Mouse (Mus musculus): ENCODE results near the gene Arl9. TPM values are rescaled to one million over a fixed set of nuclear protein-coding genes. Genes with fewer than 3 reads are reported as not detected.

The Arl9 gene
- not detected for polyA plus RNA-seq (2017; shearing (Covaris generic))

DNA sequence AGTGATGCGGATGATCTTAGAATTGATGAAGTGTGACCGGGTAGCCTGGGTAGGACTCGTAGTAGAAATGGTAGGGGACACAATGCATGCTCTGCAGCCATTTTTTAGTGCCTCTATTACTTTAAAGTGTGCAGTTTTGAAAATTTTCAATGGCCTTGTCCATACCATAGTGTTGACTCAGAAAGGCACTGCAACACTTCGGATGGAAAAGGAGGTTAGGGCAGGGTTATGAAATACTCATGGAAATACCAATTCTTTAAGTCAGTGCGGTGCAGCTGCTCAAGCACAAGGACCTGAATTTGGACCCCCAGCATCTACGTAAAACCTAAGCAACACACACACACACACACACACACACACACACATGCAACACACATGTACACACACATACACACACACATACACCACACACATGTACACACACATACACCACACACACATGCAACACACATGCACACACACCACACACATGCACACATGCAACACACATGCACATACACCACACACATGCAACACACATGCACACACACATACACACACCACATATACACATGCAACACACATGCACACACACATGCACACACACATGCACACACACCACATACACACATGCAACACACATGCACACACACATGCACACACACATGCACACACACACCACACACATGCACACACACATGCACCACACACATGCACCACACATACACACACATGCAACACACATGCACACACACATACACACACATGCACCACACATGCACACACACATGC is at the start of gene Arl9:
TSS of gene Arl9 (plus strand) at position 5 of the 771 bp plus-strand sequence.

DNA sequence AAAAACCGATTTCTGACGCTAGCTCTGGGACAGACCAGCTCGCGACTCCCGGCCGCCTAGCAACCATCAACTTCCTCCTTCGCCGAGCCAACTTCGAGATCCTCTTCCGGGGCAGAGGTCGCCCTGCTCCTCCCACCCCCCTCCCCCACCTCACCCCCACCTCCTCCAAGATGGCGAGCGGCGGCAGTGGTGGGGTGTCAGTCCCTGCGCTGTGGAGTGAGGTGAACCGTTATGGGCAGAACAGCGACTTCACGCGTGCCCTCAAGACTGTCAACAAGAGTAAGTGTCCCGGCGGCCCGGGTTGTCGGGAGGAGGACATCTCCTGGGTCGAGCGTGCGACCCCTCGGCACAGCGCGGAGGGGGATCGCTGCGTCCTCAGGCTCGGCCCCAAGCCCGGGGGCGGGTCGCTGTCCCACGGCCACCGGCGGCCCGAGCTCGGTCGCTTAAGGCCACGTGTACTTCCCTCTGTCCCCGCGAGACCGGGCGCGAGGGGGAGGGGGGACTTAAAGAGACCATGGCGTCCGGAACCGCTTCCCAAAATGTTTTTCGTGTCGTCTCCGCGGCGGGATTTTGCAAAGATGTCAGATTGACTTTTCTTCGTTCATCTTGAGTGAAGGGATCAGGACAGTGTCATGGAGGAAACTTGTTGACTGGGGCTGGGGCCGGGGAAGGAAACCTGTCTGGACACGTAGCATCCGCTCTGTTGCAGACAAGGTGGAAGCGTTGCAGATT is 29.1 kb upstream of the Arl9 start, which contains the start of gene Srp72:
TSS of gene Srp72 (plus strand) at position 130 of the 732 bp plus-strand sequence.

DNA sequence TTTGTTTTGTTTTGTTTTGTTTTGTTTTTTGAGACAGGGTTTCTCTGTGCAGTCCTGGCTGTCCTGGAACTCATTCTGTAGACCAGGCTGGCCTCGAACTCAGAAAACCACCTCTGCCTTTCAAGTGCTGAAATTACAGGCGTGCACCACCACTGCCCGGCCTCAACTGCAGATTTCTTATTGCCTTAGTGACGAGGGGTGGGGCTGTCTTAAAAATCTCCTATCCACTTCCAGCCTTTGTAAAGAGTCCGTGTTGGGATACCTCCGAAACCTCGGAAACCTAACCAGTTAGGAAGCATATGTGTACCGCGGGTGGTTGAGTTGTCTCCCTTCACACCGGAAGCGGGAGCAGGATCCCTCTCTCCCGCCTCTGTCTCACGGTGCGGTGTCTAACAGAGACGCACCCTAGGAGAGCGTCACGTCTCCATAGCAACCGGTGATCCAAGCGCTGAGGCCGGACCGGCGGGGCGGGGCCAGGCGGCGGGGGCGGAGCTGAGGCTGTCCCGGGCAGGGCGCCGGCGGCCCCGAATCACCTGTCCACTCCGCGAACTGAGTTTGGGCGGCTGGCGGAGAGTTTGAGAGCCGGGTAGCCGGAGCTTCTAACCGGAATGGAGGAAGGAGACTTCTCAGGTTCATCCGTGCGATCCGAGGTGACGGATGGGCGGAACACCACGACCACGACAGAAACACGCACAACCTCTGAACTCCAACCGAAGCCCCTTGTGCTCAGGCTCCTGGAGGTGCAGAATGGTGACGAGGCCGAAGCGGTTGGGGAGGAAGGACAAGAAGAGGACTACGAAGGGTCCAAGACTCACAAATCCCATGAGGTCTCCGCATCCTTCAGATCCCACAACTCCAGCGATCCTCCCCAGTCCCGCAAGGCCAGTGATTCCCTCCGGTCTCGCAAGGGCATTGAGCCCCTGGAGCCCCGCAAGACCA is 12.0 kb downstream of the Arl9 start, which contains the start of gene Thegl:
TSS of gene Thegl (plus strand) at position 480 of the 939 bp plus-strand sequence.

Other genes starting within 250 kb of the Arl9 start
- 17.1 TPM for gene Aasdh, start 98.5 kb upstream of the Arl9 start, polyA plus RNA-seq (2017; shearing (Covaris generic))
- 64.4 TPM for gene Paics, start 52.7 kb upstream of the Arl9 start, polyA plus RNA-seq (2017; shearing (Covaris generic))
- gene Ppat, start 52.5 kb upstream of the Arl9 start, polyA plus RNA-seq (2017; shearing (Covaris generic)): 24.4 TPM
- 82.8 TPM for gene Srp72, start 29.4 kb upstream of the Arl9 start, polyA plus RNA-seq (2017; shearing (Covaris generic))
- gene Thegl, start 12.0 kb downstream of the Arl9 start, polyA plus RNA-seq (2017; shearing (Covaris generic)): not detected
- gene Hopx, start 111.1 kb downstream of the Arl9 start, polyA plus RNA-seq (2017; shearing (Covaris generic)): 632 TPM
- gene Spink2, start 207.4 kb downstream of the Arl9 start, polyA plus RNA-seq (2017; shearing (Covaris generic)): not detected

All from effector memory CD4-positive, alpha-beta T cell, adult 7 months (primary cell).